In genomic region chr3:103417781-103418180, GRCm38 (mm10) we compare ENCODE assay signal across 19 mouse cellular contexts.
"Had no signal": no experiment of that assay in that cellular context is flagged by ENCODE, and none has a peak within 500 bp of the region (broad histone marks: within the 10 kb centered on the region; RNA-seq: fewer than 3 reads in every experiment).

No protein-coding gene starts in this region.

- H3K27ac ChIP-seq: liver, embryonic 13.5 days; midbrain, embryonic 12.5 days; neural tube, embryonic 13.5 days; stomach, postnatal 0 days had no signal

- ATAC-seq: midbrain, embryonic 16.5 days had no signal

- H3K4me1 ChIP-seq: liver, embryonic 13.5 days had no signal

- H3K9me3 ChIP-seq: liver, embryonic 13.5 days; midbrain, embryonic 12.5 days; neural tube, embryonic 13.5 days had no signal

- H3K9ac ChIP-seq: liver, embryonic 13.5 days; midbrain, embryonic 12.5 days; neural tube, embryonic 13.5 days had no signal

- H3K36me3 ChIP-seq: liver, embryonic 13.5 days; midbrain, embryonic 12.5 days; neural tube, embryonic 13.5 days had no signal

- H3K4me2 ChIP-seq: liver, embryonic 13.5 days; midbrain, embryonic 12.5 days; neural tube, embryonic 13.5 days had no signal

- DNase-seq: kidney, adult 9 months; kidney, postnatal 14 days; kidney, postnatal 4 days; left cerebral cortex, postnatal 4 days; liver, embryonic 13.5 days; lung, adult 2 months; lung, postnatal 14 days; lung, postnatal 4 days; retina, postnatal 1 day; right cerebral cortex, postnatal 25 days; spleen, adult 18-20 months; thymus, adult 2 months; thymus, postnatal 14 days; thymus, postnatal 4 days had no signal

- H3K27me3 ChIP-seq: liver, embryonic 13.5 days; midbrain, embryonic 12.5 days; neural tube, embryonic 13.5 days had no signal

- H3K4me3 ChIP-seq: liver, embryonic 13.5 days; midbrain, embryonic 12.5 days; myocyte; neural tube, embryonic 13.5 days had no signal
